Mouse (Mus musculus): Measurements from ENCODE around the gene Agbl5.

DNA sequence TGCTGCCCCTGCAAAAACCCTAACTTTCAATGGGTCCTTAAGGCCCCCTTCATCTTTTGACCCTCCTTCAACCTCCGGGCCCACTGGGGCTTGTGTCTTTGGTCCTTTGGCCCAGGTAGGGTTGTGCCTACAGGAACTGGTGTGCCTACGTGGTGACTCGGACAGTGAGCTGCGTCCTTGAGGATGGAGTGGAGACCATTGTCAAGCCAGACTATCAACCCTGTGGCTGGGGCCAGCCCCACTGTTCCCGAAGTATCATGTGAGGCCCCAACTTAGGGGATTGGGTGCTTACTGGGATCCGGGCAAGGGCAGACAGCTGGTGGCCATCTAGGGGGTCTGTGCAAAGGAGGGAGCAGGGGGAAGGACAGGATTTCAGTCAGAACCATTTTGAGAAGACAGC, 26.4 kb downstream of the Agbl5 start:
- no peak for TF ChIP-seq CTCF (IDR thresholded peaks at IDR 0.05; ENCODE audit: low read depth)
- TF ChIP-seq EP300 (IDR thresholded peaks at IDR 0.05; ENCODE audit: low read depth): no peak
